Mouse (Mus musculus): ENCODE data around the gene E130114P18Rik. TPM values are rescaled to one million over a fixed set of nuclear protein-coding genes. Genes with fewer than 3 reads are reported as not detected.
A peak's percentile ranks its signal among the peaks of the same experiment; 100 is the strongest.

The E130114P18Rik gene
- polyA plus RNA-seq, 1 experiment from 2014 or later, result 71.1 TPM

DNA sequence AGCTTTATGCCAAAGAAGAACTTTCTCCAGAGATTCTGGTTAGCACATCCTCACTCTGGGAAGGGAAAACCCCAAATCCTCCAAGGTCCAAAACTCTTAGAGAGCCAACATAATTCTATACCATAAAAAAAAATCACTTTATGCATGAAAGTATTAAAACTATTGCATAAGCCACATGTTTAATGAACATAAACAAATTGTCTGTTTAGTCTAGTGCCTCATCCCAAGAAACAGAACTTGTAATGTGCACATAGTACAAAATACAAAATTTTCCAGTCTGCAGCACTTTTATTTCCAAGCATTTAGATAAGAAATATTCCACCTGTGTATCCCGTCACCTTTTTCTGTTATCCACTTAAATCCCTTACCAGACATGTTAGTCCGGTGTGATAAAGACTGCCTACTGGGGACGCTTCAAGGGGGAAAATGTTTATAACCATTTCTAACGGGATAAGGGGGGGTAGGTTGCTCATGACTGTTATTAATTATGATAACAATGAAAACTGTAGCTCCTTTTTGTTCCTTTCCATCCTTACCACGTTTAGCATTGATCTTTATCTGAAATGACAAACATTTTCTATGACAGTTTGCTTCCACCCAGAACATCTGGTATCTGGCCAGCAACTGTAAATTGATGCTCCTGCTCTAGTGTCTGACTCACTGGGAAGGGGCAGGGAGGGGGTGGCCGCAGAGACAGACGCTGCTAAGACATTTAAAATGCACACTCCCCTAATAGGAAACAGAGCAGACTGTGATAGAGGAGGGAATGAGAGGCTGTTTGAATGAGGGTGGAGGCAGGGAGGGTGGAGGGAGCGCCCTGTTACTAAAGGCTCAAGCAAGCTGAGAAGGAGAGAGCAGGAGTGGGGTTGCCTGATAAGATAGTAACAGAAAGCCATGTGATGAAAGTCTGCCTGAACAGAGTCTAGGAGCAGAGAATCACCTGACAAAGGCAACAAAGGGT is 176.7 kb downstream of the E130114P18Rik start:
- Histone ChIP-seq H3K4me1 (peaks cover 28% of the 10 kb centered on the region), H3K4me3 (no peak overlapping the region), H3K27ac (peak overlapping the region; percentile 82), H3K9me3 (replicated peaks) (no peaks in the 10 kb centered on the region), H3K36me3 (ENCODE audit: poor library complexity, severe bottlenecking) (no peaks in the 10 kb centered on the region), H3K4me2 (peak overlapping the region; percentile 16; the same call in 1 of the 2 replicates), H3K9ac (peak overlapping the region; percentile 46; the same call in 1 of the 2 replicates), H3K27me3 (no peaks in the 10 kb centered on the region)
- ATAC-seq, result peak; percentile 59
- WGBS, result 47% methylated on average over 8 of the region's 8 CpGs

DNA sequence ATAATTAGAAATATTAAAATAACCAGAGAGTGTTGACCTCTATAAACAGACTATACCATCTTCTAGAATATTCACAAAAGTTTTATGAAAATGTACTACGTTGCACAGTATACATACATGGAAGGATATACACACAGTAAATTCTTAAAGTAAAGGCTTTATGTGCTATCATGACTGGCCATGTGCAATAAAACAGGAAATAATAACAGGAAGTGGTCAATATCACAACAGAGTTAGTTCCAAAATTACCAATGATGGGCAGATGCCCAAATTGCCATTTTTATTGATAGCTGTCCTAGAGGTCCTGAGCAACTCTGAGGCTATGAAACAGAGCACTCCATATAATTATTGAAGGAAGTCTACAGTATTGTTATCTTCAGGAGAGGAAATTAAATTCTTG is 180.4 kb downstream of the E130114P18Rik start:
- Histone ChIP-seq H3K27ac (no peak overlapping the region), H3K4me3 (no peak overlapping the region), H3K4me2 (no peak overlapping the region), H3K9ac (no peak overlapping the region), H3K36me3 (ENCODE audit: poor library complexity, severe bottlenecking) (no peaks in the 10 kb centered on the region), H3K4me1 (peaks cover 21% of the 10 kb centered on the region), H3K9me3 (replicated peaks) (no peaks in the 10 kb centered on the region), H3K27me3 (no peaks in the 10 kb centered on the region)
- 100% methylated on average over 1 of the region's 1 CpGs for WGBS
- no peak for ATAC-seq

DNA sequence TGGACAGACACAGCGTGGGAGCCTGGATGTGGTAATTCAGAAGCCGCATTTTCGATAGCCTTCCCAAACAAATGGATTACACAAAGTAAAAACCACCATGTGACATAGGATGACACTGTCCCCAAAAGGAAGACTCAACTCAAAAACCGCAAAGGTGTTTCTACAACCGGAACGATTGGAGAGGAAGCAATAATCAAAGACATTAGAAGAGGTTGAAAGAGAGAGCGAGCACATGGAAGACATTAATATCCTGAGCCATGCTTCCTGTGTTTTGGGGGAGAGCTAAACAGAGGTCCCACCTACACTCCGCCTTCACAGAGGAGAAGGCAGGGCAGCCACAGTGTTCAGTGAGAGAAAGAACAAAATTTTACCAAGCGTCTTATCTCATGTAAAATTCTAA is 181.5 kb downstream of the E130114P18Rik start:
- H3K9me3 ChIP-seq (replicated peaks), result no peaks in the 10 kb centered on the region
- no peak overlapping the region for H3K27ac ChIP-seq
- 92% methylated on average over 9 of the region's 9 CpGs for WGBS
- no peak overlapping the region for H3K4me2 ChIP-seq
- H3K36me3 ChIP-seq (ENCODE audit: poor library complexity, severe bottlenecking), result no peaks in the 10 kb centered on the region
- H3K27me3 ChIP-seq, result no peaks in the 10 kb centered on the region
- H3K4me3 ChIP-seq, result no peak overlapping the region
- peaks cover 10% of the 10 kb centered on the region for H3K4me1 ChIP-seq
- ATAC-seq, result no peak
- no peak overlapping the region for H3K9ac ChIP-seq

DNA sequence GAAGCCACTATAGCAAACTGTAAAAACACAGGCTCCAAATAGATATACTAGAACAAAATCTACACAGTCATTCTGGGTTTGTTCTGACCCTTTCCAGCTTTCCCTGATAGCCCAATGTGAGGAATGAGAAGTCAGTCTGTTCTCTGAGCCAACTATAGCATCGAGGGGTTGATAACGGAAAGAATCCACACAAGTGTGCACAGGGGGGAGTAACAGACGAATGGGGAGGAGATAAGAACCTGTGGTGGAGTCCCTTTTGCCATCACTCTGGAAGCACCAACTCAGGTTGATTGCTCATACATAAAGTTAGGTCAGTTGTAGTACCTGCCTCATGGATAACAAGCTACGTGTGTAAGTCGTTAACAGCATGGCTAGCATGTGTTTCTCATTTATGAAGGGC is 184.0 kb downstream of the E130114P18Rik start:
- 85% methylated on average over 5 of the region's 5 CpGs for WGBS
- Histone ChIP-seq H3K27ac (no peak overlapping the region), H3K36me3 (ENCODE audit: poor library complexity, severe bottlenecking) (no peaks in the 10 kb centered on the region), H3K4me3 (no peak overlapping the region), H3K9ac (no peak overlapping the region), H3K9me3 (replicated peaks) (no peaks in the 10 kb centered on the region), H3K27me3 (no peaks in the 10 kb centered on the region), H3K4me2 (no peak overlapping the region), H3K4me1 (no peaks in the 10 kb centered on the region)
- ATAC-seq, result no peak

DNA sequence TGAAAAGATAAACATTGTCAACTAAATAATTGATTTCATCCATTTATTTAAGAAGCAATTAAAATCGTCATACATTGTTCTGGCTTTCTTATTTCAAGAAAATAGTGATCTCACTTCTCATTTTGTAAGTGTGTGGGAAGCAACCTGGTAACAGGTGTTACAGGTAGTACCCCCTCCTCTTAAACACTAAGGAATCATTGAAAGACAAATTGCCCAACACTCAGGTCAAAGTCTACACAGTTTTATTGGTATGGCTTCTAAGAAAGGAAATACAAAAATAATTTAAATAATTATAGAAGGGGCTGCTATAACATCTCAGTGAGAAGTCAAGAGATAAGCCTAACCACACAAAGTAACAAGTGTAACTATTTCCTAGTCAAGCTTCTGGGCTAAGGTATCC is 188.1 kb downstream of the E130114P18Rik start:
- Histone ChIP-seq H3K27ac (no peak overlapping the region), H3K4me1 (peaks cover 22% of the 10 kb centered on the region), H3K9me3 (replicated peaks) (no peaks in the 10 kb centered on the region), H3K4me3 (no peak overlapping the region), H3K36me3 (ENCODE audit: poor library complexity, severe bottlenecking) (no peaks in the 10 kb centered on the region), H3K4me2 (no peak overlapping the region), H3K27me3 (no peaks in the 10 kb centered on the region), H3K9ac (no peak overlapping the region)
- ATAC-seq, result no peak
- WGBS, result 74% methylated on average over 1 of the region's 1 CpGs

DNA sequence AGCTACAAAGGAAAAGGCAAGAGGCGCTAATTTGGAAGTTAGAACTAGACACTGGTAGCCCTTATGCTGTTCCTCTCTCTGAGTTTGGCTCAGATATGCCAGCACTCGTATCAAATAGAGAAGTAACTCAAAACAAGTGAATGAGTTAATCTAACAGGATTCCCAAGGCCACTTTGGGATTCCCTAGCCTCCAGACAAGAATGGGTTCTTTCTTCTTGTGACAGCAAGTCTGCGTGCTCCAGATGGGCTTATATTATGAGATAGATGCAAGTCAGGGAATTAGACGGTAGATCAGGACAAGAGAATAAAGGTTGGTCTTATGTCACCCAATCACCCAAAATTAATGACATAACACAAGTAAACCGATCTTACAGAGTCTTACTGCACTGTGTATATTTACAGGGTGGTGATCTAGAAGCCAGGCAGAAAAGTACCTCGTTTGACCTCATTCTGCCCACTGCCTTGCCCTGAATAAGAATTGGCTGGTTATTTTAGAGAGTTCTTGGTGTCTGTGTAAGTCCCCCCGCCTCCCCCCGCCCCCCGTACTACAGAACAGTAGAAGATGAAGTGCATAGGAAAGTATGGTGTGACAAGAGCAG is 190.4 kb downstream of the E130114P18Rik start:
- Histone ChIP-seq H3K4me2 (peak overlapping the region; percentile 24; the same call in 1 of the 2 replicates), H3K9me3 (replicated peaks) (no peaks in the 10 kb centered on the region), H3K36me3 (ENCODE audit: poor library complexity, severe bottlenecking) (no peaks in the 10 kb centered on the region), H3K9ac (0 out of 2 replicates have a peak overlapping the region, but pooled peaks have one; percentile 16), H3K4me1 (peaks cover 29% of the 10 kb centered on the region), H3K27me3 (no peaks in the 10 kb centered on the region), H3K4me3 (no peak overlapping the region), H3K27ac (peak overlapping the region; percentile 78)
- 56% methylated on average over 9 of the region's 9 CpGs for whole genome bisulfite sequencing
- no peak for ATAC-seq

DNA sequence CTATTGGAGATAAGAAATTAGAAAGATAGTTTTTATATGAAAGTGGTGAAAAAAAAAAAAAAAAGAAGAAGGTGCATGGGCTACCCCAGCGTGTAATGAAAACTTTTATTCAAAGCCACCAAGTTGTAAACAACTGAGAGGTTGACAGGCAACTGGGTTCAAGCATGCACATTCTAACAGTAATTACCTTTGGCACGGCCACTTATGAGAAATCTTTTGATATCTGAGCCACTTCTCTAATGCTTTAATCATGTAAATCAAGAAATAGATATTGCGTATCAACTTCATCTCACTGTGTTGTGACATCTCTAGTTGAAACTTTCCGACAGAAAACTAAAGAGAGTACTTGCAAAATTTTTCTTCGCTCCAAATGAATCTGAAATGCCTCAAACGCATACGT is 192.7 kb downstream of the E130114P18Rik start:
- peak overlapping the region; percentile 60 for H3K27ac ChIP-seq
- WGBS, result 26% methylated on average over 7 of the region's 7 CpGs
- H3K4me3 ChIP-seq, result peak overlapping the region; percentile 48

DNA sequence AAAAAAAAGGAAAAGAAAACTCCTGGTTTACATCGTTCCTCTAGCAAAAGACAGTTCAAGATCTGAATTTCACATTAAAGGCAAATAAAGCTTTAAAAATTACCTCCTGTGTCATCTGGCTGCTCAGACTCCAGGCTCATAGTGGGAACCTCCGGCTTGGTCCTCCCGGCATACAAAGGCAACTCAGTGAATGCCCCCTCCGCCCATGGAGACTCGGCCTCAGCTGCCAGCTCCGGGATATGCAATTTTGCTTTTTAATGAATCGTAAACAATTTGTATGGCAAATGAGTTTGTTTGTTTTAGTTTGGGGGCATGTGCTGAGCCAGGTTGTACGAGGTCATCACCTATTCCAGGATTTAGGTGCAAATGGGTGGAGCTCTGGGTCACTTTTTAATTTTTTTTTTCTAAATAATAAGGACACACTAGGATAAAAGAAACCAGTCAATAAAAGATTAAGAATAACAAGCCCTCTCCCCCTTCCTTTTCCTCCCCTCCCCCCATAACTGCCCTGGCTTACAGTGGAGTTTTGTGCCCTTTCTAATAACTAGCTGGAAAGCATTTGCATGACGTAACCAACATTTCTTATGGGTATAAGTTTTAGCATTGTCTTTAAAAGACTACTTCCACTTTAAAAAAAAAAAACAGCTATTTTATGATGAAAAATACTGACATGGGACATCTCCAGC is 193.3 kb downstream of the E130114P18Rik start:
- Histone ChIP-seq H3K4me2 (peak overlapping the region; percentile 60), H3K9ac (peak overlapping the region; percentile 79), H3K4me1 (peaks cover 43% of the 10 kb centered on the region), H3K27me3 (no peaks in the 10 kb centered on the region), H3K9me3 (replicated peaks) (no peaks in the 10 kb centered on the region), H3K27ac (peak overlapping the region; percentile 96), H3K36me3 (ENCODE audit: poor library complexity, severe bottlenecking) (no peaks in the 10 kb centered on the region), H3K4me3 (peak overlapping the region; percentile 48)
- ATAC-seq, result no peak
- WGBS, result 9% methylated on average over 9 of the region's 9 CpGs

More for the DNA sequence above, 192.7 kb downstream of the E130114P18Rik start:
- Histone ChIP-seq H3K9ac (peak overlapping the region; percentile 55), H3K4me2 (peak overlapping the region; percentile 60), H3K36me3 (ENCODE audit: poor library complexity, severe bottlenecking) (no peaks in the 10 kb centered on the region), H3K9me3 (replicated peaks) (no peaks in the 10 kb centered on the region), H3K4me1 (peaks cover 39% of the 10 kb centered on the region), H3K27me3 (no peaks in the 10 kb centered on the region)
- ATAC-seq, result no peak

DNA sequence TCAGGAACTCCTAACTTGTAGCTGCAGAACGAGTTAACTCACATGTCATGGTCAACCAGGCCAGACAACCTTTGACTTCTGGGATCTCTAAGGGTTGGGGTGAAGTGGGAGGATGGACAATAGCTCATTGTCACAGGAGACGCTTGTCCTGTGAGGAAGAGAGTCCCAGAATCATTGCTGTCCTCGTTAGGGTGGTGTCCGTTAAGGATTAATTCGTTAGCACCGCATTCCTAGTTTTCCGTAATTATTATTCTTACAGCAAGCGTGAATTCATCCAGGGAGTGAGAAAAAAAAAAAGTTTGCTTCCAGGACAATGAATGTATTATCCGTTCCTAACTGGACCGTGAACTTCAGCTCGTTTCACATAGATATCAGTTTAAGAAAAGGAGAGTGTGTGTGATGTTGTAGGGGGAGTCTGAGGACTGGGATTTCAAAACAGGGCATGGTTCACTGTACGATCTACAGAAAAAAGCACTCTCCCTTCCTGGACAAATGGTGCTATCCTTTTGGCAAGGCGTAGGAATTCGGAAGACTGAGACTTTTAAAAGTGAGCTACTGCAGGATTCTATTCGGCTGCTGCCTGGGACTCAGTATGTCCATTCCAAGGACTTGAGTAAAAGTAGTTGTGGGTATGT is 195.0 kb downstream of the E130114P18Rik start:
- Histone ChIP-seq H3K27ac (peak overlapping the region; percentile 96), H3K27me3 (no peaks in the 10 kb centered on the region), H3K4me3 (peak overlapping the region; percentile 48), H3K4me2 (peak overlapping the region; percentile 60), H3K36me3 (ENCODE audit: poor library complexity, severe bottlenecking) (no peaks in the 10 kb centered on the region), H3K9ac (peak overlapping the region; percentile 79), H3K9me3 (replicated peaks) (no peaks in the 10 kb centered on the region), H3K4me1 (peaks cover 58% of the 10 kb centered on the region)
- ATAC-seq, result peak; percentile 48; the same call in 1 of the 2 replicates
- 8% methylated on average over 15 of the region's 15 CpGs for WGBS

DNA sequence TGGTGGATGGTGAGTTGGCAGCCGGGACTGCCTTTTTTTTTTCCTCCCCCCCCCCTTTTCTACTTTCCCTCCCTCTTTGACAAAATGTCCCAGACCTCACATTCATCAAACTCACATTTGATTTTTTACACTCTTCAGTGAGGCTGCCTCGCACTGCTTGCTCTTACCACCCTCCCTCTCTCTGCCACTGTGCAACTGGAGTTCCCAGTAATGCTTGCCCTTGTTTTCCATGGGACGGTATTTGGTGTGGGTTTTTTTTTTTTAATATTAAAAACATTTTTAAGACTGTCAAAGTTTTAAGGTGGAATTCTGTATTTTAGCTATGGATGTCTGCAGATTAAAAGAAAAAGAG is 195.8 kb downstream of the E130114P18Rik start:
- peaks cover 58% of the 10 kb centered on the region for H3K4me1 ChIP-seq
- no peaks in the 10 kb centered on the region for H3K36me3 ChIP-seq (ENCODE audit: poor library complexity, severe bottlenecking)
- H3K9ac ChIP-seq, result peak overlapping the region; percentile 79
- H3K27ac ChIP-seq, result peak overlapping the region; percentile 96
- peak; percentile 64 for ATAC-seq
- WGBS, result 30% methylated on average over 3 of the region's 3 CpGs
- no peaks in the 10 kb centered on the region for H3K9me3 ChIP-seq (replicated peaks)
- H3K4me2 ChIP-seq, result peak overlapping the region; percentile 60
- H3K4me3 ChIP-seq, result peak overlapping the region; percentile 48
- no peaks in the 10 kb centered on the region for H3K27me3 ChIP-seq

DNA sequence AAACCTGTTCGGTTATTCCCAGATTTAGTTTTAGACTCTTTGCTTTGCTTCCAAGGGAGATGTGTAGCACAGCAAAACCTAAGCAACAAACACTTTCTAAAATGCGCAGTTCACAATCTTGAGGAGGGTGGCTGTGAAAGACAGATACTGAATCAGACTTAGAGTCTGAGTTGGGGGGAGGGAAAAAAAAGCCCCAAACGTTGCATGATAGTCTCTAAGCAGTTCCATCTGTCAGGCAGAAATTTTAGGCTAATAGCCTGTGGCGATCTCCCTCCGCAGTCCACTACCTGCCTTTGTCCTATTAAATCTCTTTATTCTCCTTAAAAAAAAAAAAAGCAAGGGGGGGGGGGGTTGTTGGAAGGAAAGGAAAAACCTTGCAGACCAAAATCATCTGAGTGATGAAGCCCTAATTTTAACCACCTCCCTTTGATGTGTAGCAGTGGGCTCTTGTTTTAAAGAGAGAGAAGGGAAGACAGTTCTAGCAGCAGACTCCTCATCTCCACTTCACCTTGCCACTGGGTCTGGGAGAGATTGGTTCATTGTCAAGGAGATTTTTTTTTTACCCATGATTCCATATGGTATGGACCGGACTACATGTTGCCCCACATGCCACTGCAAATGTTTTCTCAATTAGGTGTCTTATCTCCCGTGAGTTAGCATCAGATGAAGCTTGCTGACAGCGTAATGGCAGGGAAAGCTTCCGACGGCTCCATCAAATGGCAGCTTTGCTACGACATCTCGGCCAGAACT is 196.4 kb downstream of the E130114P18Rik start:
- H3K27ac ChIP-seq, result peak overlapping the region; percentile 96
- ATAC-seq, result peak; percentile 55
- no peaks in the 10 kb centered on the region for H3K36me3 ChIP-seq (ENCODE audit: poor library complexity, severe bottlenecking)
- peaks cover 56% of the 10 kb centered on the region for H3K4me1 ChIP-seq
- H3K27me3 ChIP-seq, result no peaks in the 10 kb centered on the region
- no peaks in the 10 kb centered on the region for H3K9me3 ChIP-seq (replicated peaks)
- H3K4me2 ChIP-seq, result peak overlapping the region; percentile 60
- 25% methylated on average over 12 of the region's 12 CpGs for WGBS
- peak overlapping the region; percentile 48 for H3K4me3 ChIP-seq
- peak overlapping the region; percentile 79 for H3K9ac ChIP-seq
